Mouse (Mus musculus): ENCODE results near the gene Abhd12. TPM values are rescaled to one million over a fixed set of nuclear protein-coding genes. Genes with fewer than 3 reads are reported as not detected.
"Not testable (repeated sequence)": the region's sequence is repeated elsewhere in the genome, so short reads cannot be mapped to it uniquely, and the experiment has no call there.

Abhd12 gene
- 100 to 1,000 TPM; 331 to 348 (median 335) TPM for total RNA-seq (2022)

DNA sequence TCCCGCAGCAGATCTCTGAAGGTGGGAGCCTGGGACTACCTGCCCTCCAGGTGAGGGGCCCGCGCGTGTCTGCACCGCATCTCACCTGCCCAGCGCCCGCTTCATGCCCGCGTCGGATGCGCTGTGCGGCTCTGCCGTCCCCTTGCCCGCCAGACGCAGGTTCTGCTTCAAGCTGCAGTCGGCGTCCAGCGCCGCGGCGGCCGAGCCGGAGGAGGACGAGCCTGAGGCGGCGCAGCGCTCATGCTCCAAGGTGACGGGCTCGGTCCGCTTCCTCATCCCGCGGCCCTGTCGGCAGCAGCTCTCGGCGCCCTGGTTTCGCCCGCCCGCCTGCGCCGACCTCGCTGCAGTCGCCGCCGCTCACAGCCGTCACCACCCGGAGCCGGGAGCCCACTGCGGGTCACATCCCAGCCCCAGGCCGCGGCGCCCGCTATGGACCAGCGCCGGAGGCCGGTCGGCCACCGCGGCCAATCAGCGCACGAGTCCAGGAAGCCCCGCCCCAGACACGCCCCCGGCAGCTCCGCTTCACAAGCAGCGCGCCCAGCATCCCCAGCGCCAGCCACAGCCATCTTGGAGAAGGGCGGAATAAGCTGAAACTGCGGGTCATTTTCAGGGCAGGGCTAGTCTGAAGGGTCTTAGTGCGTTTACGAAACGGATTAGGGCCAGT is at the start of gene Abhd12:
Gene Abhd12, minus strand, starts transcription at position 470 of the 664 bp plus-strand sequence.
- DNase-seq (ENCODE audit: low spot score in 2 of 2): peak; percentile 94 to 96

DNA sequence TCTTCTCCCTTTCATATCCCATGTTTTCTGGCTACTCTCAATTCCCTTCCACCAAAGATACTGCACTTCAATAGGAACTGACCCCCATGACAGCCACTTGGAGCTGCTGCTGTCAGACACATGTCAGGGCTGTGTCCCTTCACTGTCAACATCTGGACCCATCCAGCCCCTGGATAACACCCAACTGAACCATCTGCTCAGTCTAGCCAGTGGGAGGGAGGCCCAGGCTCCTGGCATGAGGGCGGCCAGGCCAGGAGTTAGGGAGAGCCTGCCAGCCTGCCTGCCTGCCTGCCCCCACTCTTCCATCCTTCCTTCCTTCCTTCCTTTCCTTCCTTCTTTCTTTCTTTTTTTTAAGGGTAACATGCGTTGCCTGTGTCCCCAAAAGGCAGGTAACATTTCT is 46.7 kb upstream of the Abhd12 start:
- no peak for DNase-seq (ENCODE audit: low spot score in 2 of 2)

DNA sequence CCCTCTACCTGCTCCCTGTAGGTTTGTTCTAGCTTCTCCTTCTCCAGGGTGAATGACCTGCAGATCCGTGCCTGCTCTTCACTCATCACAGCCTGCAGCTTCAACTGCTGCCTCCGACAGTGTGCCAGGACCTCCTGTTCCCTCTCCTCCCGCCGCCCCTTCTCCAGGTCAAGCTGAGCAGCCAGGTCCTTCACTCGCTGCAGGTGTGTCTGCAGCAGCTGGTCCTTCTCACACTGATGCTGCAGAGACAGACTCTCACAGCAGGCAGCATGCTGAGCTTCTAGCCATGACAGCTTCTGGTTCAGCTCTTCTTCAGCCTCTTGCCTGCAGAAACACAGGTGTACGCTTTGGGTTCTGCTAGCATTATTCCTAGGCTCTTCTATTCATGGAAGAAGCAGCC is 45.5 kb upstream of the Abhd12 start:
- no peak for DNase-seq (ENCODE audit: low spot score in 2 of 2)

DNA sequence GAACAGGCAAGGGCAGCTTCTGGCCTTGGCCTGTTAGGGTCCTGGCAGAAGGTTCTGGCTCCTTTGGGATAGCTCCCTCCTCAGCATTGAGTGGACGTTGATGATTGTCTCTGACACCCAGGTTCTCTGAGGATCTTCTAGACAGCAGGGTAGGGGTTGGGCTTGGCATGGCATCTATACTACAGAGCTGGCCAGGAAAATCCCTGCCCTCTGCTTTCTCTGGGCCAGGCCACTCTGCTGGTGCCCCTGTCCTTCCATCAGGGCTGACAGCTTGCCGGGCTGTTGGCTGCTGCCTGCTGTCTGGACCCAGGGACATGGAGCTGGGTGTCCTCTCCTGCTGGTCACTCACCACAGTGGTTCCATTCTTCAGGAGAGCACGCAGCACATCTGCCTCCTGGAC is 45.1 kb upstream of the Abhd12 start:
- DNase-seq (ENCODE audit: low spot score in 2 of 2): no peak

DNA sequence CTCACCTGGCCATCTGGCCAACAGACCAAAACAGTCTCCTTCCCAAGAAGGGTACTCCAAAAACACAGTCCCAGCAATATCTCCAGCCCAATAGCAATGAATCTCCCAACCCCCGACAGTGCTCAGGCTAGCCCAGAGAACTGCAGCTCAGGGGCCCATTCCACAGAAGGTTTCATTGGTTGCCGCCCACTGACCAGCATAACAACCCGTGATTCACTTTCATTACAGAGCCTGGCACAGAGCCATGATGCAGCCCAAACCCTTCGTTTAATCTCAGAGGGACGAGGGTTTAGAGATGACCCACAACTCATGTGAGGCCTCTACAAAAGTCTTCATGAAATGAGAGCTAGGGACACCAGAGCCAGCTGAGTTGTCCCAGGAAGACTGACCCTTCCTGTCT is 44.2 kb upstream of the Abhd12 start:
- no peak for DNase-seq (ENCODE audit: low spot score in 2 of 2)

DNA sequence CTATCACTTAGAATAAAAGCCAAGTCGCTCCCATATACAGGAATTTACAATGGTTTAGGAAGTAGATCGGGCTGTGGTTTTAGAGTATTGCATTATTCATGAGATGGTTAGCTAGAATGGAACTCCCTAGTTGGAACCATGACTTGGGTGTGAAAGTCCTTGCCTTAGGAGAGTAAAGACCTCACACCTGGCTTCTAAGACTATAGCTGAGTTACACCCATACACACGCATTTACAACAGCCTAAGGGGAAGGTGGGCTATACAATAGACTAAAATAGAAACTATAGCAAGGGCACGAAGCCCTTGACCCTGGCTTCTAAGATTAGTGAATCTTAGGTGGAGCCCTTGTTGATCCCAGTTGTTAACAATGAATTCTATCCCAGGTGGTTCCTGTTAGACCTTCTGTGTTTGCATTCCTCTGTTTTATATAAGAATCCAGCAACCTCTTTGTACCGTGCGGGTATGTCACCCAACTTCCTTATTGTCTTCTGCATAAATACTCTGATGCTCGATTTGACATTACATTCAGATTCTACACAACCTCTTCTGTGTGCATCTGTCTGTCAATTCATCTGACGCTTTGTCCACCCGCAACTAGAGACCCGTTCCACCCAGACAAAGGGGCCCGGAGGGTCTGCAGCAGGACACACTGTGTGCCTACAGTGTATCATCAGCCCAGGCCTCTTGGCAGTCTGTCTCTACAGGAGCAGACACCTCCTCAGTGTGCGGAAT is 43.5 kb upstream of the Abhd12 start:
- not testable (repeated sequence) for DNase-seq (ENCODE audit: low spot score in 2 of 2)

DNA sequence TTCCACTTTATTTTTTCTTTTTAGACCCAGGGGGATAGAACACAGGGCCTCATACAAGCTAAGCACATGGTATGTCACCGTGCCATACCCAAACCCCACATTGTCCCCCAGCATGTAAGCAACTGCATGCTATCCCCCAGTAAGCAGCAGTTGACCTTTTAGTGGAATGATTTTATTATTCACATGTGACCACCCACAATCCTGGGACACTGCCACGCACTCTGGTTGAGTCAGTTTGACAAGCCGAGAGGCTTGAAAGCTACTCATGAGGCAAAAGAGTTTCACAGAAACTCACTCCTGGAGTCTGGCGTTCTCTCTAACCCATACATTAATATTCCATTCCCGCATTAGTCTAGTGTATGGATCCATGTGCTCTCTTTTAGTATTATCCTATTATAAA is 42.8 kb upstream of the Abhd12 start:
- DNase-seq (ENCODE audit: low spot score in 2 of 2): not testable (repeated sequence)

DNA sequence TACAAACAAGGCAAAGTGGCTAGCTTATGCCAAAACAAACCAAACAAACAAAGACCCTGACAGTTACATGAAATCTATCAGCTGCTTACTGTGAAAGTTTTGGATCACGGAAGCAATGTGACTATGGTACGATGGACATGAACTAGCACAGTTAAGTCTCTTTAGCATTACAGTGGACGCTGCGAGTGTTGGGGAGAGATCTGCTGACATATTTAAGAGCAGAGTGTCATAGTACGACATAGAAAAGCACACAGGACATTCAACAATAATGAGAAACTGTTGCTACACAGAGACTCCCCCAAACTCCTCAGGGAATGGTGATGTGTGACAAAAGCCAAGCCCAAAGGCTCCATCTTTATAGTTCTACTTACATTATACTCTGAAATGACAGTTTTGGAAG is 39.5 kb upstream of the Abhd12 start:
- DNase-seq (ENCODE audit: low spot score in 2 of 2): no peak

DNA sequence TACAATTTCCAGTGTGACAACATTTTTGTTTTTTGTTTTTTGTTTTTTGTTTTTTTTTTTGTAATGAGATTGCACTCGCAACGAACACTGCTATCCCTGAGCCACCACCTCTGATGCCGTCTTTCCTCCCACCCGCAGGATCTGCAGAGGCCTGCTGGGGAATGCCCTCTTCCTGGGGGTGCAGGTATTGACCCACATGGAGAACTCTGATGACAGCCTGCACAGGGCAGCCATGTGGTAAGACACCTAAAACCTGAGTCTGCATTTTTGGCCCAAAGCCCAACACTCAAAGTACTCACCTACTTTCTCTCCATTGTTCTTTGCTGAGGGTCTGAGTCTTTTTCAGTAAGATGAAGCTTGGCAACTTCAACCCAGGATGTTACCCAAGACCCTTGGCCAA is 30.1 kb upstream of the Abhd12 start:
- no peak for DNase-seq (ENCODE audit: low spot score in 2 of 2)

DNA sequence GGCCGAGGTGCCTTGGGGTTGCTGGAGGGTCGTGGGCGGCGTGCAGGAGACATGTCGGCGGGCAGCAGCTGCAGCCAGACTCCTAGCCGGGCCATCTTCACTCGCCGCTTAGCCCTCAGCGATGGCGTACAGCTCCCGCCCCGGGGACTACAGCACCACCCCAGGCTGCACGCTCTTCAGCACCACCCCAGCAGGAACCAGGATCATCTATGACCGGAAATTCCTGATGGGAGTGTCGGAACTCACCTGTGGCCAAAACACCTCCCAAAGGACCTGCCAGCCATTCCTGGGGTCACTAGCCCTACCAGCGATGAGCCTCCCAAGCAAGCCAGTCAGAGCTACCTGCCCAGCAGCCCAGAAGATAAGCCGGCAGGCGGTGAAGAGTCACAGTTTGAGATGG is 28.9 kb upstream of the Abhd12 start:
- no peak for DNase-seq (ENCODE audit: low spot score in 2 of 2)

DNA sequence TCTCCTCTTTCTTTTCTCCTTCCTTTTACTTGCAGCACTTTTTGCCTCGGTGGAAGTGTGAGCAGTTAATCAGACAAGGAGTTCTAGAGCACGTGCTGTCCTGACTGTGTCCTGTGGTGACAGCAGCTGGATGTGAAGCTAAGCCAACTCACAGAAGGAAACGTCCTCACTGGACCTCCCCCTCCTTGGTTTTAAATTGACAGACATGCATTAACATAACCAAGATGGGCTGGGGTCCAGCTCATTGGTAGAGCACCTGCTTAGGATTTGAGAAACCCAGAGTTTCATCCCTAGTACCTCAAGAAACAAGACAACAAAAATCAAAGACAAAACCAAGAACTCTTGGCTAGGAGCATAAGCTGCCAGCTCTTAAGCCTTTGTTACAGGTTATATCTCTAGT is 26.3 kb upstream of the Abhd12 start:
- DNase-seq (ENCODE audit: low spot score in 2 of 2): no peak

DNA sequence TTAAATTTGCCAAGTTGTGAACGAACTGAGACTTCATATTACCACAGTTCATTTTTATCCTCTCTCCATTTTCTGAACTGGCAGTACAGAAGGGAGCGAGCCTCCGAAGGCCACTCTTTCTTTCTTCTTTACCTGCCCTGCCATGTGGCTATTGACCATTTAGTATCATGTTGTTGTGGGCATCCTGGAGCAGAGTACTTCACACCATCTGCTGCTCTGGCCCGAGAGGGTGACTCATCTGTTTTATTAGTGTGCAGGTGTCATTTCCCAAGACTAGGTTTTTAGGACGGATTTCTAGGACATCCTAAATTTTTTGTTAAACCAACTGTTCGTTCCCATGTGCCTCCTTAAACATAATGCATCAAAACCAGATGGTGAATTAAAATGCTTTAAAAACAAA is 24.6 kb upstream of the Abhd12 start:
- no peak for DNase-seq (ENCODE audit: low spot score in 2 of 2)

DNA sequence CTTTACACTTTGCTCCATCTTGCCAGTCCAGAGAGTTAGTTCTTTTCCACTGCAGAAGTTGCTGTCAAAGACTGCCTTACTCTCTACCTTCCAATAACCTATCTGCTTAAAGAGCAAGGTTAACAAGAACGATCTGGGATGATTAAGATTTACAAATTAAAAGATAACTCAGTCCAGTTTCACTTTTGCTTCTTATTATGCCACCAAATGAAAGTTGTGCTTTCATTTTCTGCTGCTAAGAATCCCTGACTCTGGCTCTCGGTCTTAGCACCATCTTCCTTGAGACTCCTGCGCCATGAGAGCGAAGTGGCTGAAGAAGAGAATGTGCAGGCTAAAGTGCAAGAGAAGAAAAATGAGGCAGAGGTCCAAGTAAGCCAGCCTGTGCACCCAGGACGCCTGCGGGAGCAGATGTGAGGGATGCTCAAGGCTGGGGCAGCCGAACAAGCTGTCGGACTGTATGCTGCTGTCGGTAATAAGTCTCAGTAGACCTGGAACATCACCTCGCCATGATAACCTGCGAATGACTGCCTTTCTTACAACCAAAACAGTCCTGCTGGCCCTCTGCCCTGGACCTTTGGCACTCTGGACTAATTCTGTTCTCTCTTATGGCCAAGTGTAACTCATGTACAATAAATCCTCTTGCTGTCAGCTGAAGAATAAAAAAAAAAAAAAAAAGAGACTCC is 22.6 kb upstream of the Abhd12 start:
- DNase-seq (ENCODE audit: low spot score in 2 of 2): no peak

DNA sequence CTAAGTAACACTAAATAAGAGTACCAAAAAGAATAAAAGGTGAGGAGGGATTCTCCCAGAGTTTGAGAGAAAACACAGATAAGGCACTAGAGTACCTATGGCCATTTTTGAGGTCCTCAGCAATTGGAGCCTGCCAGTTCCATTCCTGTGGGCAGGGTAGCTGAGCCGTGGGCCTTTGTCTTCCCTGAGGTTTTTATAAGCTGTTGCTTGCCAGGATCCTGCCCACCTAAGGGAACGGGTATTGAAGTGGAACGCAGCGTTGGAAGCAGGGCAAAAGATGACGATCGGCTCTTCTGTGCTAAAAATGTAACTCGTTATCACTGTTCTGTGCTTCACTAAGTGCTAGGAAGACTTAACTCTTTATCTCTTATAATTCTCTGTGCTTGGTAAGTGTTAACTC is 19.0 kb upstream of the Abhd12 start:
- DNase-seq (ENCODE audit: low spot score in 2 of 2): no peak

DNA sequence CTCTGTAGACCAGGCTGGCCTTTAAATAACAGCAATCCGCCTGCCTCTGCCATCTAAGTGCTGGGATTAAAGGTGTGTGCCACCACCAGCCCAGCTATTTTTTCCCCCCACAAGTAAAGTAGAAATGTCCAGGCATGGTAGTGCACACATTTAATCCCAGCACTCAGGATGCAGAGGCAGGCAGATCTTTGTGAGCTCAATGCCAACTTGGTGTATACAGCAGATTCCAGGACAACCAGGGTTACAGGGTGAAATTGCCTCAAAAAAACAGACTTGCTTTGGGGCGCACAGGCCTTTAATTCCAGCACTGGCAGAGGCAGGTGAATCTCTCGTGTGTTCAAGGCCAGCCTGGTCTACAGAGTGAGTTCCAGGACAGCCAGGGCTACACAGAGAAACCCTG is 18.5 kb upstream of the Abhd12 start:
- DNase-seq (ENCODE audit: low spot score in 2 of 2): no peak

DNA sequence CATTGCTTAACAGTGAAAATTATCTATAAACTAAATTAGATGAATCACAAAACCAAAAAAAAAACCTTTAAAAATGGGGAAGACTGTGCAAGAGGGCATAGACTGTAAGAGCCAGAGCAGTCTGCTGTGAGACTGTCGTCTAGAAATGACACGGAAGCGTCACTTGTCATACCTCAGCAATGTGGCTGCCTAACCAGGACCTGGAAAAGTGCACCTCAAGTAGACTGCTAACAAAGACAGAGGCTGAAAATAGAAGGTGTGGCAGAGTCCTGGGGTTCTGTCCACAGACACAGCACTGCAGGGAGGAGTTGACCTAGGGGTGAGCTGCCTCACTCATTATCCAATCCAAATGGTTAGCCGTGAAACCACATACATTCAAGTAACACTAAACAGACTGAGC is 17.6 kb upstream of the Abhd12 start:
- no peak for DNase-seq (ENCODE audit: low spot score in 2 of 2)

DNA sequence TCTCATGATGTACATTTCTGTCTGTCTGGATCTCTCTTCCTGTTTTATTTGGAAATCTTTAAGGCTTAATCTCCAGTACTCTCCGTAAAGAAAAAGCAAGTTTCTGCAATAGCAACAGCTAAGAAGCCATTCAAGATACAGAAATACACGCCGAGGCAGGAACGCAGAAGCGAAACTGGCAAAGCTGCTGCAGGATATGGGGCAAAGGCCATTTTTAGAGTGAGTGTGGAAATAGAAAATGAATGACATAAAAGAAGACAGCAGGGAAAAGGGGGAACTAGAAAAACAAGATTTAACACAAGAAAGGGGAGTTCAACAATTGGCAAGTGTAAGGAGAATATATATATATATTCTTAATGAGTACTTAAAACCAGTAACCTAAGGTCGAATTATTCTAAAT is 17.2 kb upstream of the Abhd12 start:
- no peak for DNase-seq (ENCODE audit: low spot score in 2 of 2)

DNA sequence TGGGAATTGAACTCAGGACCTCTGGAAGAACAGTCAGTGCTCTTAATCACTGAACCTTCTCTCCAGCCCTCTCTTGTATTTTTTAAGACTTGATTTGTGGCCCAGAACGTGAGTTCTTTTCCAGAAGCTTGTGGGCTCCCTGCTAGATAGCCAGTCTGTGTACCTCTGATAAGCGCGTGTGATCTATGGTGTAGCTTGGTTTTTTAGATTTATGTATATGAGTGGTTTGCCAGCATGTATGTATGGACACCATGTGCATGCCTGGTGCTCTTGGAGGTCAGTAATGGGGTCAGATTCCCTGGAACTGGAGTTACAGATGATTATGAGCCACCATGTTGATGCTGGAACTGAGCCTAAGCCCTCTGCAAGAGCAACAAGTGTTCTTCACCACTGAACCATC is 16.0 kb upstream of the Abhd12 start:
- DNase-seq (ENCODE audit: low spot score in 2 of 2): no peak

DNA sequence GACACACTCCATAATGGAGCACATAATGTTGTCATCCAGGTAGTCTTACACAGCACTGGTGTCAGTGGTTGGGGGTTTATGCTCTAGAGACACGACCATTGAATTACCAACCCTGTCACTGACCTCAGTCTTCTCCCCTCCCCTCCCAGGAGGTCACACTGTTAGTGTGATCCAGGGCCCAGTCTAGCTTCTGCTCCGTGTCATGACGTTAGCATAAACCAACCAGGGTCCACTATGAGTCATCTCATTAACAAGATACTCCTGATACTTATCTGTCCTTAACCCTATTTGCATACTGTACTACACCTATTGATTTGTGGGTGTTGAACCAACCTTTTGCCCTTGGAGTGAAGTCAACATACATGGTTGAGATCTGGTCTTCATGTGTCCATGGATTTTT is 14.2 kb upstream of the Abhd12 start:
- DNase-seq (ENCODE audit: low spot score in 2 of 2): no peak

DNA sequence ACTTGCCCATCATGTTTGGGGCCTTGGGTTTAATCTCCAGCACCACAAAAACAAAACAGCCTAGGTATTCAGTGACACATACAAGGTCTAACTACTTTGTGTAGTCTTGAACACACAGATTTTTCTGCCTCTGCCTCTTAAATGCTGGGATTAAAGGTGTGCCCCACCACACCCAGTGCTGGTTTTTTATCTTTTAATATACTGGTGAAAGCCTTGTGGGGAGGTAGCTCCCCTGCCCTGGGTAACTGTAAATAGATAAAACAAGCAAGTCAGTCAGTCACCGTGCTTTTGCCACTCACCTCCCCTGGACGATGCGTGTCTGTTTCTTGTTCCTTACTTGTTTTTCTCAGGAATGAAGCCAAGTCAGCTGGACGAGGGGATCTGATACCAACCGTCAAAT is 11.2 kb upstream of the Abhd12 start:
- DNase-seq (ENCODE audit: low spot score in 2 of 2): no peak

DNA sequence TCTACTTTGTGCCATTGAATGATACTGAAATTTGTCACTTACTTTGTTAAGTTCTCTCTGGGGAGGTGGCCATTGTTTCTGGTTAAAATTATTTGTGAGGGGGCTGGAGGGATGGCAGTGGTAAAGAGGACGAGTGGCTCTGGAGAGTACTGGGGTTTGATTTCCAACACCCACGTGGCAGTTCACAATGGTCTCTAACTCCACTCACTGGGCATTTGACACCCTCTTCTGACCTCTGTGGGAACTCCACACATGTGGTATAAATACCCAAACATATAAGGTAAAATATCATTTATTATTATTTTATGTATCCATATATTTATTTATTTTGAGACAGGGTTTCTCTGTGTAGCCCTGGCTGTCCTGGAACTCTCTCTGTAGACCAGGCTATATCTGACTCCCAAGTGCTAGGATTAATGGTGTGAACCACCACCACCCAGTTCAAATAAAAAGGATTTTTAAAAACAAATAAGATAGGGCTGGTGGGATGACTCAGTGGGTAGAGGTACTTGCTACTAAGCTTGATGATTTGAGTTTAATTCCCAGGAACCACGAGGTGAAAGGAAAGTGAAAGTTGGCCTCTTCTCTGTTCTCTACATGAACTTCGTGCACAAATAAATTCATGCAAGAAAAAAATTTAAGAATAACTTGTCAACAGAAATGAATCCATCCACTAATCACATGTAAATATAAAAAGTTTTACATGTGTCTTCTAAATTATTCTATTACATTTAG is 10.4 kb upstream of the Abhd12 start:
- no peak for DNase-seq (ENCODE audit: low spot score in 2 of 2)

DNA sequence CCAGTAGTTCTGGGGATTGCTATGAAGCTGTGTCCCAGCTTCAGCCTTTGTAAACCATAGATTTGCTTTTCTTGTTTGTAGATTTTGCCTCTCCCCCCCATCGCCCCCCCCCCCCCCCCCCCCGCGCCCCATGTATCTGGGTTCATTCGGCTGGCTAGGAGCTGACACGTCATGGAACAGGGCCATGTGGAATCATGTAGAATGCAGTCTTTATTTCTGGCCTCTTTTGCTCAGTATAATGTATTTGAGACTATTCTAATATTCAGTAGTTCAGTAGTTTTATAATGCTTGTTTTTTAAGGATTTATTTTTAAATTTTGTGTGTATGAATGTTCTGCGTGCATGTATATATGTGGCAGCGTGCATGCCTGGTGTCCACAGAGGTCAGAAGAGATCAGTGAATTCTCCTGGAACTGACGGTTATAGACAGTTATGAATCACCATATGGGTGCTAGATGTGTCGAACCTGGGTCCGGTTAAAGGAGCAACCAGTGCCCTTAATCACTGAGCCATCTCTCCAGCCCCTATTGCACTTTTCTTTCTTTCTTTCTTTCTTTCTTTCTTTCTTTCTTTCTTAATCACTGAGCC is 5.8 kb upstream of the Abhd12 start:
- DNase-seq (ENCODE audit: low spot score in 2 of 2): no peak
